Mouse (Mus musculus): ENCODE data around the gene Pabpc6. TPM values are rescaled to one million over a fixed set of nuclear protein-coding genes. Genes with fewer than 3 reads are reported as not detected.

Pabpc6 gene
- polyA plus RNA-seq (2012), result not detected in 2 replicates

GRCm38 (mm10) chr17:9669283-9669905 lies at the start of gene Pabpc6:
Gene Pabpc6, minus strand, starts transcription at chr17:9669717.

Other genes starting within 250 kb of the Pabpc6 start
- gene Gm17728, start 247.7 kb downstream of the Pabpc6 start, polyA plus RNA-seq (2012), result not detected in 2 replicates